Mouse (Mus musculus) adrenal gland, postnatal 25 days (tissue): ENCODE data around the gene Zxdc. TPM values are rescaled to one million over a fixed set of nuclear protein-coding genes. Genes with fewer than 3 reads are reported as not detected.

Source experiments
- DNase-seq: peaks from one replicate; pipeline ENCODE4 v3.0.0; 2021; ENCODE audit warnings: mixed read lengths
- total RNA-seq: library from RNA; stranded (reverse); gene quantifications from 2 replicates; pipeline ENCODE4 v1.2.3, GENCODE M21; 2021

Gene Zxdc
- total RNA-seq, 1 experiment from 2014 or later = 23.0 TPM

- no peak for DNase-seq
These were observed 8.4 kb downstream of the Zxdc start for GRCm38 (mm10) chr6:90377708-90378107.

GRCm38 (mm10) chr6:90381465-90381864 is 12.2 kb downstream of the Zxdc start:
- DNase-seq = no peak

- no peak for DNase-seq
These were observed 21.3 kb downstream of the Zxdc start for GRCm38 (mm10) chr6:90390629-90391028.

GRCm38 (mm10) chr6:90393948-90394347 is 24.7 kb downstream of the Zxdc start:
- DNase-seq = no peak

- no peak for DNase-seq
These were observed 26.5 kb downstream of the Zxdc start for GRCm38 (mm10) chr6:90395751-90396150.

GRCm38 (mm10) chr6:90397291-90397690 is 28.0 kb downstream of the Zxdc start:
- no peak for DNase-seq

- no peak for DNase-seq
These were observed 39.3 kb downstream of the Zxdc start for GRCm38 (mm10) chr6:90408632-90409031.

- no peak for DNase-seq
These were observed 41.7 kb downstream of the Zxdc start for GRCm38 (mm10) chr6:90410972-90411371.

- peak; percentile 46 for DNase-seq
These were observed 42.6 kb downstream of the Zxdc start for GRCm38 (mm10) chr6:90411926-90412325.

GRCm38 (mm10) chr6:90422565-90422964 is 53.3 kb downstream of the Zxdc start:
- peak; percentile 81 for DNase-seq

GRCm38 (mm10) chr6:90425361-90425760 is 56.1 kb downstream of the Zxdc start:
- no peak for DNase-seq

- DNase-seq = no peak
These were observed 56.7 kb downstream of the Zxdc start for GRCm38 (mm10) chr6:90426003-90426402.

GRCm38 (mm10) chr6:90428380-90428974 is 59.2 kb downstream of the Zxdc start, which contains the start of gene Cfap100:
Cfap100 (minus strand) TSS chr6:90428797.
- DNase-seq = peak; percentile 81

- DNase-seq = no peak
These were observed 60.6 kb downstream of the Zxdc start for GRCm38 (mm10) chr6:90429911-90430310.

GRCm38 (mm10) chr6:90431487-90431886 is 62.2 kb downstream of the Zxdc start:
- no peak for DNase-seq

- no peak for DNase-seq
These were observed 65.4 kb downstream of the Zxdc start for GRCm38 (mm10) chr6:90434687-90435086.

- DNase-seq = peak; percentile 85
These were observed 65.9 kb downstream of the Zxdc start for GRCm38 (mm10) chr6:90435195-90435618.

- DNase-seq = no peak
These were observed 67.1 kb downstream of the Zxdc start for GRCm38 (mm10) chr6:90436192-90436907.

GRCm38 (mm10) chr6:90437041-90437440 is 67.7 kb downstream of the Zxdc start:
- DNase-seq = no peak

- DNase-seq = no peak
These were observed 77.6 kb downstream of the Zxdc start for GRCm38 (mm10) chr6:90446883-90447282.

- DNase-seq = peak; percentile 85
These were observed 80.9 kb downstream of the Zxdc start for GRCm38 (mm10) chr6:90450179-90450578.

- peak; percentile 54 for DNase-seq
These were observed 81.4 kb downstream of the Zxdc start for GRCm38 (mm10) chr6:90450697-90451096.

- DNase-seq = no peak
These were observed 82.2 kb downstream of the Zxdc start for GRCm38 (mm10) chr6:90451512-90451911.

GRCm38 (mm10) chr6:90452603-90453002 is 83.3 kb downstream of the Zxdc start:
- DNase-seq = no peak
